Mouse (Mus musculus): ENCODE results near the gene Rcsd1. TPM values are rescaled to one million over a fixed set of nuclear protein-coding genes. Genes with fewer than 3 reads are reported as not detected.

Gene Rcsd1
- total RNA-seq, 1 experiment from 2014 or later, result 87.9 TPM

GRCm38 (mm10) chr1:165675167-165675566, 34.4 kb downstream of the Rcsd1 start:
- peak; percentile 81 for ATAC-seq (replicated peaks; ENCODE audit: insufficient number of reproducible peaks, low FRiP score, low TSS enrichment, poor library complexity, severe bottlenecking)

DNA sequence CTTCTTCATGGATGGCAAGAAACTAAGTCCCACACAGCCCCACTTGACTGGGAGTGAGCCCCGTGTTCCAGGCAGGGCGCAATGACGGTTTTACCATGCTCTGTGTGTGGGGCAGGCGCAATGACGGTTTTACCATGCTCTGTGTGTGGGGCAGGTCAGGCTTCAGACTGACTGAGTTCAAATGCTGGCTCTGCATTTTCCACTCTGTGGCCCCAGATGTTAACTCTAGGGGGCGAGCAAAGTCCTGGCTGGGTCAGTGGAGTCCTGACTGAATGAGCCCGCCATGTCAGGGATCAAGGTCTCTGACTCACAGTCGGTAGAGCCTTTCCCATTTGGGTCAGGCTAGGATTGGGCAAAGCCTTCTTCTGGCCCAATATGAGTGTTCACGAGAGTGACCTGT, 37.2 kb downstream of the Rcsd1 start:
- no peak for ATAC-seq (replicated peaks; ENCODE audit: insufficient number of reproducible peaks, low FRiP score, low TSS enrichment, poor library complexity, severe bottlenecking)

DNA sequence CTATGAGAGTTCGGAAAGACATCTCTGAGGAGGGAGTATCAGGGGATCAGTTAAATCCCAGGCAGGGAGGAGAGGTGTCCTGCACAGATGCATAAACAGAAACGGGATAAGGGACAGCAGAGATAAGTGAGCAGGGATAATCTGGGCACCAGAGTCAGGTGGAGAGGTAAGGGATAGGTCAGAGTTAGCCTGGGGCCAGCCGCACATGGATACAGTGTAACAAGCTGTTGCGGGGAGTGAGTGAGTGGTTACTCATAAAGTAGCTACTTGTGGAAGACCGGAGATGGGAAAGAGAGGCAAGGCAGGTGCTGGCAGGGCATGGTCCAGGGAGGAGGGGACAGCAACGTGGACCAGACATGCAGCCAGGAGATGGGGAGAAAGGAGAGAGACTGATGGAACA, 39.5 kb downstream of the Rcsd1 start:
- no peak for ATAC-seq (replicated peaks; ENCODE audit: insufficient number of reproducible peaks, low FRiP score, low TSS enrichment, poor library complexity, severe bottlenecking)

- ATAC-seq (replicated peaks; ENCODE audit: insufficient number of reproducible peaks, low FRiP score, low TSS enrichment, poor library complexity, severe bottlenecking), result no peak
Observed at GRCm38 (mm10) chr1:165668904-165669303, 40.7 kb downstream of the Rcsd1 start.

- ATAC-seq (replicated peaks; ENCODE audit: insufficient number of reproducible peaks, low FRiP score, low TSS enrichment, poor library complexity, severe bottlenecking), result no peak
Observed at GRCm38 (mm10) chr1:165667380-165667779, 42.2 kb downstream of the Rcsd1 start.

GRCm38 (mm10) chr1:165666944-165667343, 42.6 kb downstream of the Rcsd1 start:
- ATAC-seq (replicated peaks; ENCODE audit: insufficient number of reproducible peaks, low FRiP score, low TSS enrichment, poor library complexity, severe bottlenecking), result no peak

DNA sequence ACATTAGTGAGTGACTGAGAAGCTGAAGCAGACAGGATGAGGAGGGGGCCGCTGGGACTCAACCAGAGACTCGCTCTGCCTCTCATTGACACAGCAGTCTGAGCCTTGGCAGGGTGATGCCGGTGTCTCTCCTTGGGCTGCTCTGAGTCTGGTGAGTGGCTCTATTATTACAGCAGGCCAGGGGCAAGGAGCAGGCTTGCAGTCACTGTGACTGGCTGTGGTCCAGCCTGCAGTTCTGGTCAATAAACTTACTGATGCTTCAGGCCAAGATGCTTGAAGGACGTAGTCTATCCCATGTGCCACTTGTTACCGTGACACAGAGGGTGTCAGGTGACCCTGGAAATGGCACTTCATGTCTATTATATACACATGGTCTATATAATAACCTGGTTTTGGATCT, 43.8 kb downstream of the Rcsd1 start:
- no peak for ATAC-seq (replicated peaks; ENCODE audit: insufficient number of reproducible peaks, low FRiP score, low TSS enrichment, poor library complexity, severe bottlenecking)

- no peak for ATAC-seq (replicated peaks; ENCODE audit: insufficient number of reproducible peaks, low FRiP score, low TSS enrichment, poor library complexity, severe bottlenecking)
Observed at GRCm38 (mm10) chr1:165663277-165663676, 46.3 kb downstream of the Rcsd1 start.

DNA sequence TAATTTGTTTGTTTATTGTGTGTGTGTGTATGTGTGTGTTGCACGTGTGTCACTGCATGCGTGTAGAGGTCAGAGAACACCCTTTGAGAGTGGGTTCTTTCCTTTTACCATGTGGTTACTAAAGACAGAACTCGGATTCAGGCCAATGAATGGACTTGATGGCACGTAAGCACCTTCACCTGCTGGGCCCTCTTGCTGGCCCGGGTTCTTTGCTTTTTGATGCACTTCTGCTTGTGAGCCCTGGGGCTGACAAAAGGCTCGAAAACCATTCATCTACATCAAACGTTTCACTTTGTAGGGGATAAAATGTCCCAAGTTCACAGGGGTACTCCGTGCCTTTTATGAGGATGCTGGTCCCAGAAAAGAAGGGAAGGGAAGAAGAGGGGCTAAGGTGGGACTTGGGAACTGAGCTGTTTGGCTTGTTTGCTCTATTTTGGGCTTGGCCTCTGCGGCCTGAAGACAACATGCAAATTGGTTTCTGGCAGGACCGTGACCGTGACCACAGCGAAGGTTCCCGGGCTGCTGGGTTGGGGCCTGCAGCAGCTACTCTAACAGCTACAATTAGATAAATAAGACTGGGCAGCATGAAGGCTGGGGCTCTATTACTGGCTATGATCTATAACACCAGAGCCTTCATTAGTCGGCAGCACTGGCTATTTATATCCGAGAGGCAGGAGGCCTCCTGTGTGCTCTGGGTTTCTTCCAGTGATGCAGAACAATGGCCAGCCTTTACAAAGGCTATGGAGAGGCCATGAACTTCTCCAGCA, 46.9 kb downstream of the Rcsd1 start:
- no peak for ATAC-seq (replicated peaks; ENCODE audit: insufficient number of reproducible peaks, low FRiP score, low TSS enrichment, poor library complexity, severe bottlenecking)

- ATAC-seq (replicated peaks; ENCODE audit: insufficient number of reproducible peaks, low FRiP score, low TSS enrichment, poor library complexity, severe bottlenecking), result no peak
Observed at GRCm38 (mm10) chr1:165661725-165662124, 47.8 kb downstream of the Rcsd1 start.

DNA sequence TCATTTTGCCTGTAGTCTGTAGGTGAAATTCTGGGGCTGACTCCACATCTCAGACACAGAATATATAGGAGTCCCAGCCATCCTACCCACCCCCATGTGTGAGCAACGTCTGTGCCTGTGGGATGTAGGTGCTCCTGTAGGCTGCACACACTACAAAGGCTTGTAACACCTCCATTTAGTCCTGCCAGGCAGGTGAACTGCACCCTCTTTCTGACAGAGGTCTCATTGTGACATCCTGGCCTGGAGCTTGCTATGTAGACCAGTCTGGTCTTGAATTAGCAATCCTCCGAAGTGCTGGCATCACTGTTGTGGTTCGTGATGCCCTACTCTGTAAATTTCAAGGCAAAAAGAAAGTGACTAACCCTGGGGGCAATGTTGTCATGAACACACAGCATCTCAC, 48.4 kb downstream of the Rcsd1 start:
- no peak for ATAC-seq (replicated peaks; ENCODE audit: insufficient number of reproducible peaks, low FRiP score, low TSS enrichment, poor library complexity, severe bottlenecking)

DNA sequence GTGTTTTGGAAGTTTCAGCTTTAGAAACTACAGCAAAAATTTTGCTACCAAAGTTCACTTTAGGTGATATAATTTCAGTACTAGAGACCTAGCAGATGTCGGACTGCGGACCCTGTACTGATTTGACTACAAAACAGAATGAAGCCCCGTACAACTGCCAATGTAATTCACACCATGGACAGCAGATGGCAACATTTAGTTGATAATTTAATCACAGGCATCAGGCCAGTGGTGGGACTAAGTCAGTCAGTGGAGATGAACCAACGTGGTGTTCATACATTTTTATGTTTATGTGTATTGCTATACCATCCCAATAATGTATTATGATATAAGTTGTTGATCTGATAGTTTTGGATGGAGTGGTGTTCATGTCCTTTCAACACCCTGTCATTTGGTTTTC, 48.8 kb downstream of the Rcsd1 start:
- ATAC-seq (replicated peaks; ENCODE audit: insufficient number of reproducible peaks, low FRiP score, low TSS enrichment, poor library complexity, severe bottlenecking), result 0 out of 2 replicates have a peak, but pooled peaks have one; percentile 40

DNA sequence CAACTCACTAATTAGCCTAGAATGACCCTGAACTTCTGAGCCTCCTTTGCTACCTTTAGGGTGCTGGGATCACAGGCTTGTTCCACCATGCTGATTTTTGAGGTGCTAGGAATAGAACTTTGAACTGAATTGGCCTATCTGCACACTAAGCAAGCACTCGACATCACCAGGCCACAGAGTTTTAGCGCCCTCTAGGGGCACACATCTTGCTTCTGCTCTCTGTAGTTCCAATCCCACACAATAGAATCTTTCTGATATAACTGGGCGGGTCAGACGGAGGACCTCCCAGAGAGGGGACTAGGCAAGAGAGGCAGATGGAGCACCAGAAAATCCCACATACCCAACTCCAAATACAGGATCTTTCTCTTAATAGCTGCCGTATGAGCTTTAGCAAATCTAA, 51.0 kb downstream of the Rcsd1 start:
- ATAC-seq (replicated peaks; ENCODE audit: insufficient number of reproducible peaks, low FRiP score, low TSS enrichment, poor library complexity, severe bottlenecking), result 0 out of 2 replicates have a peak, but pooled peaks have one; percentile 32

GRCm38 (mm10) chr1:165655482-165655881, 54.1 kb downstream of the Rcsd1 start:
- ATAC-seq (replicated peaks; ENCODE audit: insufficient number of reproducible peaks, low FRiP score, low TSS enrichment, poor library complexity, severe bottlenecking), result no peak

GRCm38 (mm10) chr1:165655022-165655421, 54.5 kb downstream of the Rcsd1 start:
- ATAC-seq (replicated peaks; ENCODE audit: insufficient number of reproducible peaks, low FRiP score, low TSS enrichment, poor library complexity, severe bottlenecking), result no peak

GRCm38 (mm10) chr1:165653126-165653885, 56.3 kb downstream of the Rcsd1 start:
- ATAC-seq (replicated peaks; ENCODE audit: insufficient number of reproducible peaks, low FRiP score, low TSS enrichment, poor library complexity, severe bottlenecking), result no peak

DNA sequence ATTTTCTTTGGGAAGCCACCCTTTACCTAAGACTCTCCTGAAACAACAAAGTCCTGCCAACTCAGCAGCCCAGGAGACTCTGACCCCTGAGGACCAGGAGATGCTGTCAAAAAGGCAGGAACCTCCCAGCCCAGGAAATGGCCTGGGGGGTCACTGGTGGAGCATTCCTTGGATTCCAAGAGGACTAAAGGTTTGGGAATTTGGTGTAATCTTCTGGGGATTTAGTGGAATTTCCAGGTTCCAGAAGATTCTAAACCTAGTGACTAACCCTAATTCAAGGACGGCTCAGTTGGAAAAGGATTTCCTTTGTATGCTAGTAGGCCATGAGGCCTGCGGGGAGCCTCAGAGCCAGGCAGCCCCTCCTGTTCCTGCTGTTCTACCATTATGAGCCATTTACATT, 57.0 kb downstream of the Rcsd1 start:
- no peak for ATAC-seq (replicated peaks; ENCODE audit: insufficient number of reproducible peaks, low FRiP score, low TSS enrichment, poor library complexity, severe bottlenecking)

- peak; percentile 40; the same call in 1 of the 2 replicates for ATAC-seq (replicated peaks; ENCODE audit: insufficient number of reproducible peaks, low FRiP score, low TSS enrichment, poor library complexity, severe bottlenecking)
Observed at GRCm38 (mm10) chr1:165651158-165651557, 58.4 kb downstream of the Rcsd1 start.

GRCm38 (mm10) chr1:165645102-165645501, 64.5 kb downstream of the Rcsd1 start:
- ATAC-seq (replicated peaks; ENCODE audit: insufficient number of reproducible peaks, low FRiP score, low TSS enrichment, poor library complexity, severe bottlenecking), result no peak

DNA sequence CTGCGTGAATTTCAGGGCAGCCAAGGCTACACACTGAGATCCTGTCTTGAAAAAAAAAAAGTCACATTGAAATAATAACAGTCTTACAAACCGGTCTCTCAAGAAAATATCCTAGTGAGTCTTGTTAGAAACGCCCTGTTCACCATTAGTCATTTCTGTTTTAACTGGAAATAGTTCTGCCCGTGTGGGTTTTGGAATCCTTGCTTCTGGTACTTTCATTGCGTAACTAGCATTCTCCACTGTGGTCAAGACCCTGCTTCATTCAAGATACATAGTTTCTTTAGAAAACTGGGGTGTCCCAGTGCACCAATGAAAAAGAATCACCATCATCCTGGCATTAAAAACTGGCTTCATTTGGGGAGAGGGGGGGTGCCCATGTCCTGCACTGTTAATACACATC, 65.8 kb downstream of the Rcsd1 start:
- no peak for ATAC-seq (replicated peaks; ENCODE audit: insufficient number of reproducible peaks, low FRiP score, low TSS enrichment, poor library complexity, severe bottlenecking)
